Mouse (Mus musculus) MEL (cell line): Measurements from ENCODE around the gene Pla2g5.
A peak's percentile ranks its signal among the peaks of the same experiment; 100 is the strongest.

ENCODE experiments used
- BHLHE40 ChIP-seq: IDR thresholded peaks from 2 replicates; pipeline ENCODE4 v1.6.1; 2012; ENCODE audit warnings: low read depth, mild to moderate bottlenecking, inconsistent platforms, low read length, improper control_type of control experiment, borderline replicate concordance
- CTCF ChIP-seq, 3 experiments: IDR thresholded peaks in 2 of 3; conservative IDR thresholded peaks in 1 of 3; 2 replicates each; pipeline ENCODE4 v1.5.1; 2011 to 2012; ENCODE audit warnings: low read length in 3 of 3, low read depth in 2 of 3, mild to moderate bottlenecking in 2 of 3, improper control_type of control experiment in 1 of 3, inconsistent platforms in 1 of 3, mixed read lengths in 1 of 3, moderate library complexity in 1 of 3; ENCODE audit not compliant: control insufficient read depth in 1 of 3, insufficient read depth in 1 of 3, poor library complexity in 1 of 3, severe bottlenecking in 1 of 3
- EP300 ChIP-seq, 2 experiments: IDR thresholded peaks; 2 replicates each; pipeline ENCODE4 v1.6.1; 2011; ENCODE audit warnings: improper control_type of control experiment in 2 of 2, low read length in 2 of 2, low read depth in 1 of 2, mild to moderate bottlenecking in 1 of 2
- GATA1 ChIP-seq: IDR thresholded peaks from 2 replicates; pipeline ENCODE4 v1.6.1; 2011; ENCODE audit warnings: low read depth, low read length, improper control_type of control experiment
- NELFE ChIP-seq: IDR thresholded peaks from 2 replicates; pipeline ENCODE4 v1.6.1; 2011; ENCODE audit warnings: low read depth, low read length, improper control_type of control experiment
- POLR2AphosphoS2 ChIP-seq: IDR thresholded peaks from 2 replicates; pipeline ENCODE4 v1.6.1; 2011; ENCODE audit warnings: low read length, improper control_type of control experiment
- RAD21 ChIP-seq: IDR thresholded peaks from 2 replicates; pipeline ENCODE4 v1.6.1; 2011; ENCODE audit warnings: mild to moderate bottlenecking, low read depth, low read length, improper control_type of control experiment
- ZKSCAN1 ChIP-seq: IDR thresholded peaks from 2 replicates; pipeline ENCODE4 v1.6.1; 2012; ENCODE audit warnings: low read depth, mild to moderate bottlenecking, inconsistent platforms, low read length, improper control_type of control experiment, moderate library complexity
- ZNF384 ChIP-seq: IDR thresholded peaks from 2 replicates; pipeline ENCODE4 v1.6.1; 2012; ENCODE audit warnings: low read depth, mild to moderate bottlenecking, inconsistent platforms, low read length, improper control_type of control experiment

DNA sequence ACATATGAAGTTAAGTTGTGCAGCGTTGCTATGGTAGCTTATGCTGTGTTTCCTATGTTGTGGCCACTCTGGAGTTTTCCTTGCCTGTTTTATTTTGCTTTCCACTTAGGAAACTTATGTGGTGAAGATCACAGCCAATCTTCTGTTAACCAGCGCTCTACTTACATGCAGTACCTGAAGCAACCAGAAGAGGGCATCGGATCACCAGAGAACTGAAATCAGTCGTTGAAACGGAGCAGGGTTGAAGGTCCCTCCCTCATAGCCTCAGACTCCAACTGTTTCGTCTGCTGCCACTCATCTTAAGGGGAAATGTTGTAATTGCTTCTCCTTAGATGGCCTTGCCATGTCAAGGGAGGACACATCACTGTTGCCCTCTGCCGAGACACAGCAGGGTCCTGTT is 3.1 kb upstream of the Pla2g5 start:
- no peak for TF ChIP-seq GATA1
- TF ChIP-seq CTCF (IDR thresholded peaks at IDR 0.05 in 2 of 3, conservative IDR thresholded peaks at IDR 0.05 in 1 of 3; ENCODE audit: control insufficient read depth in 1 of 3, insufficient read depth in 1 of 3, low read depth in 2 of 3, low read length in 3 of 3, poor library complexity in 1 of 3, severe bottlenecking in 1 of 3), result peak; percentile 69 to 81 (median 80)
- TF ChIP-seq NELFE, result no peak
- no peak for TF ChIP-seq POLR2AphosphoS2
- no peak for TF ChIP-seq BHLHE40
- TF ChIP-seq ZKSCAN1, result no peak
- peak; percentile 70 for TF ChIP-seq RAD21
- TF ChIP-seq ZNF384, result no peak
- no peak for TF ChIP-seq EP300 (IDR thresholded peaks at IDR 0.05; ENCODE audit: low read depth in 1 of 2, low read length in 2 of 2)
